Mouse (Mus musculus): ENCODE measurements at regions not wholly inside any gene's neighbourhood (a gene's known extent, or its start where the extent isn't known, plus 50 kb on each side); places are given as distances from the start of the nearest gene placed in this dataset.
A peak's percentile ranks its signal among the peaks of the same experiment; 100 is the strongest.
"Not testable (repeated sequence)": the region's sequence is repeated elsewhere in the genome, so short reads cannot be mapped to it uniquely, and the experiment has no call there.

DNA sequence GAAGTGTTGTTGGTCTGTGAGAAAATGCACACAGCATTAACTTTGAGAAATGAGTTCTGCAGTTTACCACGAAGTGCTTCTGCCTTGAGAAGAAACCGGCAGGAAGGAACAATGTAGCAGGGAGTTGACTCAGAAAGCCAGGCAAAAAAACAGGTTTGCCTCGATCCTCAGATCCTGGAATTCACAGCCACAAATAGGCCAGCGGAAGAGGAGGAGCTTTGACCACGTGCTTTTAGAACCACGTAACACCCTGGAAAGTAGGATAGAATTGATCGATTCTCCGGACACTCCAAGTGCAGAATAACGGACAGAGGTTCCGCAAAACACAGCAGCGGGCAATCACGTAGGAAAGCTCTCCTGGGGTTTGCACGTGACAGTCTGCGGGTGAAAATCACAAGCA is 106.0 kb upstream of the Rhobtb1 start:
- DNase-seq: no peak

DNA sequence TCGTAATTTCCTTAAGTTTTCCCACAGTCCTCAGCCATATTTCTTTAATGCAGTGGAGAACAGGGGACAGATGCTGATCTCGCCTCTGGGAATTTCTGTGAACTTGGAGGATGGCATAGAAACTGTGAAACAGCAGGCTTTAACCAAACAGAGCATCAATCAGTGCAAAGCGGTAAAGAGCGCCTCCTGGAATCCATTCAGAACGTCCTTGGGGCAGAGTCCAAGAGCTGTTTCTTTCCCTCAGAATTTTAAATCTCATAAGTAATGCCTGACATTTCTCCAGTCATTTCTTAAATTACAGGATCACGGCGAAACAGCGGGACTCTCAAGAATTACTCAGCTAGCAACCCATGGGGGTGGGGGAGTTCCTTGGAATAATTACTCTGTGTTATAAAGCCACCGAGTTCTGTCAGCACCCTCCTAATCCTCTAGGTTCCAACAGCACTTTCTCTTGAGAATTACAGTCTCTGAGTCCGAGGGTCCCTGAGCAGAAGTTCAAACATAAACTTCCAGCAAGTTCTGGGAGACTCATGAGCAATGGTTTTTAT is 105.2 kb upstream of the Rhobtb1 start:
- peak in 1 of 2 experiments; percentile 31 for DNase-seq

DNA sequence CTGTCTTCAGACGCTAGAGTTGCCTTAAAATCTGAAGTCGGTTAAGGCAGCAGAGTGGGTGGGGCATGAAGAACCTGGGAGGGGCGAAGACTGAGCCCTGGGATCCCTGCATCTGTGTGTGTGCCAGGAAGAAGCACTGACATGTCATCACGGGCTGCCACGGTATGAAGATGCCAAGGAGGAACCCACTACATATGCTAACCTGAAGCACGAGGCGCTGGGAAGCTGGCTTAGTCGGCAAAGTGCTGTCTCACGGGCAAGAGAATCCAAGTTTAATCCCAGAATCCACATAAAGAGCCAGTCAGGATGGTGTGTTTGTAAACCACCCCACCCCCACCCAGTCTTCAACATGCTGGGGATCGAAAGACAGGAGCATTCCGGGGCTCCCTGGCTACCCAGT is 73.2 kb upstream of the Rhobtb1 start:
- DNase-seq: no peak

DNA sequence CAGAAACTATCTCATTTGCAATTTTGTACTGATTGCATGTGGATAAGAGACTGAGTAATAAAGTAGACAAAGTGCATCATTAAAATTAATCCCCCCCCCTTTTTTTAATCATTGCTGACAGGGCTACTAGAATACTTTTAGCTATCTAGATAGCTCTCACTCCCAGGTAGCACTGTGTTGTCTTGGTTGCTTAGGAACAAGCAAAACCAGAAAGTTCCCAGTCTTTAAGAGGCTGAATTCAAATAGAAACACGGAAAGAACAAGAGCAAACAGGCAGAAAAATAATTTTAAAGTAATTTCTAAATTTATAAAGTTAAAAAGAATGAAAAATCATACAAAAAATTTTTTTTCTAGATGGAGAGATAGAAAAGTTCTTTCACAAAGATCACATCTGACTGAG is 65.0 kb upstream of the Rhobtb1 start:
- no peak for DNase-seq

DNA sequence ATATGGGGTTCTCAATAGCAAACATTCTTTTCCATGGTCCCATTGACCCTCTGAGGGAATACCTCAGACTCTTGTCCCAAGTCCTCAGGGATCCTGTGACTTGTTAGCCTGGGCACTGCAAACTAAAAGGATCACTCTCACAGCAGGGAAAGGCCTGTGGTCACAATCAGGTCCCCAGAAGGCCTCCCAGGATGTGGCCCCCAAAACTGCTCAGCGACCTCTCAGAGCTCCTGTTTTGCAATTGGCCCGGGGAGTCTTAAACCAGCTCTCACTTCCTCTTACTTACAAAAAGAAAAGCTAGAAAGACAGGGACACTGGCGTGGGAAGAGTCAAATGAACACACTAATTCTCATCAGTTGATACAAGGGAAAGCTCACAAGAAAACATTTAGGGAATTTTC is 59.4 kb upstream of the Rhobtb1 start:
- DNase-seq: no peak

DNA sequence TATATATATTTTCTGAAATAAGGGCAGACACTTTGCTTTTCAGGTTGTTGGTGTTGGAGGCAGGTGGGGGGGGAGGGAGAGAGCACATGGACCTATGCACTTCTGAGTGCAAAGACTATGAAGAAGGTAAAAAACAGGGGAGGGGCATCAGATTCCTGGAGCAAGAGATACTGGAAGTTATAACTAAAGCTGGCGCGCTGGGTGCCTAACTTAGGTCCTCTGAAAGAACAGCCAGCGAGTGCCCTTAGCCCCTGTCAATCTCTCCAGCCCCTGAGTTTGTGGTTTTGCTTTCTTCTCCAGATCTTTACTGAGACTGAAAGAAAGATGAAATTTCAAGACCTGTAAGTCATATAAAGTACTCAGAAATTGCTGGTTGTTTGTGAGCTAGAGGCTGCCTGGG is 51.2 kb upstream of the Rhobtb1 start:
- no peak for DNase-seq

DNA sequence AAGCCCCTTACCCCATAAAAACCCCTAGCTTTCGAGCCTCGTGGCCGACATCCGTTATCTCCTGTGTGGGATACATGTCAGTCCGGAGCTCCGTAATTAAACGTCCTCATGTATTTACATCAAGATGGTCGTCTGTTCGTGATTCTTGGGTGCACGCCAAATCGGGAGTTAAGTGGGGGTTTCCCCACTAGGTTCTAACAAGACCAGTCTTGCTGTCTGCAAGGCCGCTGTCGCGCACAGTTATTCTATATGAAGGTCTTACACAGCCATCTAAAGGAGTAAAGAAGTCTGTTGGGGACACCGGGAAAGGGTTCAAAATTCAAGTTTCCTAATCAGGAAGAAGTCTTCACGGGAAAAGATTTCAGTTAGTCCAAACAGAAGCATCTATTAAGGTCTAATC is 50.5 kb upstream of the Rhobtb1 start:
- not testable (repeated sequence) for DNase-seq

All from kidney, postnatal 36 days (tissue).